Mouse (Mus musculus): ENCODE measurements around the gene Samd3.

- TF ChIP-seq CTCF (IDR thresholded peaks at IDR 0.05; ENCODE audit: control insufficient read depth, insufficient read depth, insufficient replicate concordance, low read depth, low read length) = no peak
- TF ChIP-seq POLR2A (IDR thresholded peaks at IDR 0.05; ENCODE audit: control insufficient read depth, low read depth, low read length) = no peak
These were observed 1.3 kb upstream of the Samd3 start for GRCm38 (mm10) chr10:26228187-26228586.
